Mouse (Mus musculus) liver, embryonic 14.5 days (tissue): ENCODE measurements around the gene Phb2. TPM values are rescaled to one million over a fixed set of nuclear protein-coding genes. Genes with fewer than 3 reads are reported as not detected.

Source experiments
- ATAC-seq: fragments of 200-750 bp; cut with Nextera tagmentation; 2 replicates; pipeline ENCODE4 v1.8.0; 2017; ENCODE audit warnings: moderate number of reproducible peaks, mild to moderate bottlenecking, moderate library complexity; ENCODE audit not compliant: insufficient read depth
- DNase-seq, 3 experiments: peaks; one replicate each; pipeline ENCODE4 v3.0.0-alpha.2; 2012 to 2013; ENCODE audit warnings: low read depth in 3 of 3, low spot score in 3 of 3
- H3K27ac ChIP-seq: fragments of 300-500 bp; sonication (generic); 2 replicates; pipeline ENCODE4 v1.5.1; 2014; ENCODE audit warnings: moderate library complexity, mild to moderate bottlenecking, control low read depth, inconsistent platforms
- H3K27me3 ChIP-seq: fragments of 300-500 bp; sonication (generic); 2 replicates; pipeline ENCODE4 v1.6.1; 2014; ENCODE audit warnings: mild to moderate bottlenecking, low read length, moderate library complexity; ENCODE audit not compliant: control insufficient read depth, insufficient read depth
- H3K36me3 ChIP-seq: fragments of 300-500 bp; sonication (generic); replicated peaks from 2 replicates; pipeline ENCODE4 v1.6.1; 2014; ENCODE audit warnings: low read depth; ENCODE audit not compliant: control insufficient read depth, insufficient read depth
- H3K4me1 ChIP-seq, 2 experiments: fragments of 200-500 bp in 1 of 2; fragments of 300-500 bp in 1 of 2; sonication (generic) in 1 of 2; replicated peaks; 2 replicates each; pipeline ENCODE4 v1.6.1; 2012 to 2014; ENCODE audit warnings: antibody characterized with exemption in 1 of 2, inconsistent platforms in 1 of 2, low read length in 1 of 2; ENCODE audit not compliant: control insufficient read depth in 2 of 2, insufficient read depth in 2 of 2
- H3K4me2 ChIP-seq: fragments of 300-500 bp; sonication (generic); 2 replicates; pipeline ENCODE4 v1.6.1; 2014; ENCODE audit warnings: low read depth, mild to moderate bottlenecking, control low read depth, moderate library complexity
- H3K4me3 ChIP-seq, 2 experiments: fragments of 200-500 bp in 1 of 2; fragments of 300-500 bp in 1 of 2; sonication (generic) in 1 of 2; 2 replicates each; pipeline ENCODE4 v1.5.1; 2012 to 2014; ENCODE audit warnings: low read depth in 2 of 2, low read length in 2 of 2, mild to moderate bottlenecking in 2 of 2, control low read depth in 1 of 2, inconsistent platforms in 1 of 2, moderate library complexity in 1 of 2; ENCODE audit not compliant: insufficient read depth in 1 of 2
- H3K9ac ChIP-seq: fragments of 300-500 bp; sonication (generic); replicated peaks from 2 replicates; pipeline ENCODE4 v1.6.1; 2014; ENCODE audit warnings: mild to moderate bottlenecking, control low read depth, moderate library complexity
- H3K9me3 ChIP-seq: fragments of 300-500 bp; sonication (generic); 2 replicates; pipeline ENCODE4 v1.6.1; 2016; ENCODE audit warnings: low read length, mixed read lengths; ENCODE audit not compliant: control insufficient read depth
- CTCF ChIP-seq: IDR thresholded peaks from 2 replicates; pipeline ENCODE4 v1.5.1; 2016; ENCODE audit warnings: antibody characterized with exemption, low read depth, control low read depth
- EP300 ChIP-seq: IDR thresholded peaks from 2 replicates; pipeline ENCODE4 v1.6.1; 2016; ENCODE audit warnings: antibody characterized with exemption, low read depth
- WGBS: fragments of 180-500 bp; shearing (Covaris S2); extraction: QIAGEN DNeasy Blood & Tissue Kit; methylation state at CpG from one replicate; pipeline ENCODE4 v1.1.7; 2014; ENCODE audit not compliant: insufficient replicate concordance; 5-methylcytosine and 5-hydroxymethylcytosine counted together
- polyA plus RNA-seq, 2 experiments: library from polyadenylated mRNA; depleted of rRNA in 1 of 2; stranded (reverse) in 1 of 2; unstranded in 1 of 2; fragments of >200 nt; fragmentation: Nextera tagmentation in 1 of 2; extraction: Ambion mirVana in 1 of 2; gene quantifications; 2 replicates each; pipeline versions ENCODE4 v1.2.1 to v1.2.3; 2012 to 2014

Gene Phb2
- polyA plus RNA-seq, 2 experiments, result 124 to 210 TPM

- H3K4me2 ChIP-seq, result peak overlapping the region; percentile 96
- peak overlapping the region; percentile 24; the same call in 1 of the 2 replicates for H3K9ac ChIP-seq
- WGBS, result 84% methylated on average over 10 of the region's 10 CpGs
- H3K27me3 ChIP-seq, result no peaks in the 10 kb centered on the region
- no peaks in the 10 kb centered on the region for H3K9me3 ChIP-seq
- ATAC-seq (no peak), DNase-seq (no peak)
- TF ChIP-seq EP300, result no peak
- no peak for TF ChIP-seq CTCF
- no peak overlapping the region for H3K27ac ChIP-seq
- peaks cover 4% of the 10 kb centered on the region for H3K36me3 ChIP-seq
- peaks cover 11 to 15% of the 10 kb centered on the region in 2 experiments for H3K4me1 ChIP-seq
- H3K4me3 ChIP-seq, result peak overlapping the region; percentile 5 to 61; a peak in 3 of 4 replicates
Observed at GRCm38 (mm10) chr6:124665011-124665410, 47.1 kb upstream of the Phb2 start.

GRCm38 (mm10) chr6:124669234-124669859 is 42.8 kb upstream of the Phb2 start:
- TF ChIP-seq CTCF, result no peak
- no peak for TF ChIP-seq EP300
- no peak overlapping the region for H3K4me2 ChIP-seq
- H3K27ac ChIP-seq, result no peak overlapping the region
- no peak overlapping the region for H3K4me3 ChIP-seq
- no peak overlapping the region for H3K9ac ChIP-seq
- 65% methylated on average over 11 of the region's 11 CpGs for WGBS
- ATAC-seq, result no peak
- H3K27me3 ChIP-seq, result no peaks in the 10 kb centered on the region
- peaks cover 19% of the 10 kb centered on the region in 2 experiments for H3K4me1 ChIP-seq
- no peak for DNase-seq
- no peaks in the 10 kb centered on the region for H3K9me3 ChIP-seq
- peaks cover 13% of the 10 kb centered on the region for H3K36me3 ChIP-seq

- DNase-seq, result no peak
- Histone ChIP-seq H3K4me3 (no peak overlapping the region), H3K4me2 (no peak overlapping the region), H3K9me3 (no peaks in the 10 kb centered on the region), H3K36me3 (peaks cover 15% of the 10 kb centered on the region), H3K27me3 (no peaks in the 10 kb centered on the region), H3K4me1 (peaks cover 12 to 14% of the 10 kb centered on the region in 2 experiments), H3K9ac (no peak overlapping the region), H3K27ac (no peak overlapping the region)
- TF ChIP-seq CTCF (no peak), EP300 (no peak)
- no peak for ATAC-seq
- 82% methylated on average over 7 of the region's 7 CpGs for WGBS
Observed at GRCm38 (mm10) chr6:124670281-124670900, 41.7 kb upstream of the Phb2 start.

GRCm38 (mm10) chr6:124672100-124672499 is 40.0 kb upstream of the Phb2 start:
- Histone ChIP-seq H3K9ac (no peak overlapping the region), H3K4me1 (peaks cover 14 to 15% of the 10 kb centered on the region in 2 experiments)
- 29% methylated on average over 6 of the region's 6 CpGs for WGBS

GRCm38 (mm10) chr6:124673619-124674018 is 38.5 kb upstream of the Phb2 start:
- peaks cover 14 to 19% of the 10 kb centered on the region in 2 experiments for H3K4me1 ChIP-seq
- no peak overlapping the region for H3K27ac ChIP-seq
- no peaks in the 10 kb centered on the region for H3K27me3 ChIP-seq
- H3K4me3 ChIP-seq, result no peak overlapping the region
- WGBS, result 85% methylated on average over 9 of the region's 9 CpGs
- peaks cover 13% of the 10 kb centered on the region for H3K36me3 ChIP-seq
- no peak overlapping the region for H3K9ac ChIP-seq
- no peaks in the 10 kb centered on the region for H3K9me3 ChIP-seq
- no peak for ATAC-seq
- H3K4me2 ChIP-seq, result no peak overlapping the region
- DNase-seq, result no peak
- TF ChIP-seq EP300 (no peak), CTCF (no peak)

More at GRCm38 (mm10) chr6:124672100-124672499, 40.0 kb upstream of the Phb2 start:
- H3K4me2 ChIP-seq, result no peak overlapping the region
- H3K36me3 ChIP-seq, result peaks cover 13% of the 10 kb centered on the region
- no peaks in the 10 kb centered on the region for H3K9me3 ChIP-seq
- DNase-seq (no peak), ATAC-seq (no peak)
- no peaks in the 10 kb centered on the region for H3K27me3 ChIP-seq
- no peak overlapping the region for H3K4me3 ChIP-seq
- H3K27ac ChIP-seq, result no peak overlapping the region
- TF ChIP-seq EP300 (no peak), CTCF (no peak)
